Mouse (Mus musculus): Measurements from ENCODE around the gene Ppp2r2c.
"Not testable (repeated sequence)": the region's sequence is repeated elsewhere in the genome, so short reads cannot be mapped to it uniquely, and the experiment has no call there.

The Ppp2r2c gene

GRCm38 (mm10) chr5:36935486-36936473 is 67.5 kb downstream of the Ppp2r2c start:
- DNase-seq, result peak; percentile 76

GRCm38 (mm10) chr5:36936548-36936947 is 68.2 kb downstream of the Ppp2r2c start:
- no peak for DNase-seq

- no peak for DNase-seq
These were observed 69.7 kb downstream of the Ppp2r2c start for GRCm38 (mm10) chr5:36938021-36938420.

GRCm38 (mm10) chr5:36938991-36939390 is 70.7 kb downstream of the Ppp2r2c start:
- DNase-seq, result not testable (repeated sequence)

GRCm38 (mm10) chr5:36942446-36942845 is 74.1 kb downstream of the Ppp2r2c start:
- no peak for DNase-seq

- DNase-seq, result no peak
These were observed 76.2 kb downstream of the Ppp2r2c start for GRCm38 (mm10) chr5:36944552-36944951.

- peak; percentile 82 for DNase-seq
These were observed 76.9 kb downstream of the Ppp2r2c start for GRCm38 (mm10) chr5:36945102-36945701.

GRCm38 (mm10) chr5:36945713-36946112 is 77.4 kb downstream of the Ppp2r2c start:
- no peak for DNase-seq

GRCm38 (mm10) chr5:36946445-36946844 is 78.1 kb downstream of the Ppp2r2c start:
- peak; percentile 67 for DNase-seq

GRCm38 (mm10) chr5:36948831-36949230 is 80.5 kb downstream of the Ppp2r2c start:
- DNase-seq, result peak; percentile 66

- no peak for DNase-seq
These were observed 82.6 kb downstream of the Ppp2r2c start for GRCm38 (mm10) chr5:36950871-36951270.

- no peak for DNase-seq
These were observed 84.0 kb downstream of the Ppp2r2c start for GRCm38 (mm10) chr5:36952311-36952710.

GRCm38 (mm10) chr5:36955366-36955765 is 87.1 kb downstream of the Ppp2r2c start:
- DNase-seq, result no peak

- peak; percentile 69 for DNase-seq
These were observed 90.5 kb downstream of the Ppp2r2c start for GRCm38 (mm10) chr5:36958837-36959236.

- peak; percentile 66 for DNase-seq
These were observed 92.2 kb downstream of the Ppp2r2c start for GRCm38 (mm10) chr5:36960501-36960900.

- no peak for DNase-seq
These were observed 103.3 kb downstream of the Ppp2r2c start for GRCm38 (mm10) chr5:36971587-36971986.

GRCm38 (mm10) chr5:36975336-36975735 is 107.0 kb downstream of the Ppp2r2c start:
- DNase-seq, result no peak

- no peak for DNase-seq
These were observed 109.5 kb downstream of the Ppp2r2c start for GRCm38 (mm10) chr5:36977809-36978208.

GRCm38 (mm10) chr5:36979001-36979400 is 110.7 kb downstream of the Ppp2r2c start:
- DNase-seq, result no peak

- no peak for DNase-seq
These were observed 111.3 kb downstream of the Ppp2r2c start for GRCm38 (mm10) chr5:36979631-36980030.

- DNase-seq, result no peak
These were observed 114.0 kb downstream of the Ppp2r2c start for GRCm38 (mm10) chr5:36982271-36982670.

GRCm38 (mm10) chr5:36986617-36987016 is 118.3 kb downstream of the Ppp2r2c start:
- no peak for DNase-seq

GRCm38 (mm10) chr5:36988124-36988780 is 119.9 kb downstream of the Ppp2r2c start:
- DNase-seq, result no peak
